Mouse (Mus musculus): ENCODE measurements at regions not wholly inside any gene's neighbourhood (a gene's known extent, or its start where the extent isn't known, plus 50 kb on each side); places are given as distances from the start of the nearest gene placed in this dataset.

- TF ChIP-seq CTCF (IDR thresholded peaks at IDR 0.05; ENCODE audit: low read depth) = no peak
- no peak for TF ChIP-seq EP300 (IDR thresholded peaks at IDR 0.05; ENCODE audit: low read depth)
Observed at GRCm38 (mm10) chr4:26273754-26274153, 72.9 kb downstream of the Manea start.
